Mouse (Mus musculus) liver, embryonic 14.5 days (tissue): Measurements from ENCODE around the gene Gm37240. TPM values are rescaled to one million over a fixed set of nuclear protein-coding genes. Genes with fewer than 3 reads are reported as not detected.

ENCODE experiments used
- ATAC-seq: fragments of 200-750 bp; cut with Nextera tagmentation; 2 replicates; pipeline ENCODE4 v1.8.0; 2017; ENCODE audit warnings: moderate number of reproducible peaks, mild to moderate bottlenecking, moderate library complexity; ENCODE audit not compliant: insufficient read depth
- DNase-seq, 3 experiments: peaks; one replicate each; pipeline ENCODE4 v3.0.0-alpha.2; 2012 to 2013; ENCODE audit warnings: low read depth in 3 of 3, low spot score in 3 of 3
- H3K27ac ChIP-seq: fragments of 300-500 bp; sonication (generic); 2 replicates; pipeline ENCODE4 v1.5.1; 2014; ENCODE audit warnings: moderate library complexity, mild to moderate bottlenecking, control low read depth, inconsistent platforms
- H3K27me3 ChIP-seq: fragments of 300-500 bp; sonication (generic); 2 replicates; pipeline ENCODE4 v1.6.1; 2014; ENCODE audit warnings: mild to moderate bottlenecking, low read length, moderate library complexity; ENCODE audit not compliant: control insufficient read depth, insufficient read depth
- H3K36me3 ChIP-seq: fragments of 300-500 bp; sonication (generic); replicated peaks from 2 replicates; pipeline ENCODE4 v1.6.1; 2014; ENCODE audit warnings: low read depth; ENCODE audit not compliant: control insufficient read depth, insufficient read depth
- H3K4me1 ChIP-seq, 2 experiments: fragments of 200-500 bp in 1 of 2; fragments of 300-500 bp in 1 of 2; sonication (generic) in 1 of 2; replicated peaks; 2 replicates each; pipeline ENCODE4 v1.6.1; 2012 to 2014; ENCODE audit warnings: antibody characterized with exemption in 1 of 2, inconsistent platforms in 1 of 2, low read length in 1 of 2; ENCODE audit not compliant: control insufficient read depth in 2 of 2, insufficient read depth in 2 of 2
- H3K4me2 ChIP-seq: fragments of 300-500 bp; sonication (generic); 2 replicates; pipeline ENCODE4 v1.6.1; 2014; ENCODE audit warnings: low read depth, mild to moderate bottlenecking, control low read depth, moderate library complexity
- H3K4me3 ChIP-seq, 2 experiments: fragments of 200-500 bp in 1 of 2; fragments of 300-500 bp in 1 of 2; sonication (generic) in 1 of 2; 2 replicates each; pipeline ENCODE4 v1.5.1; 2012 to 2014; ENCODE audit warnings: low read depth in 2 of 2, low read length in 2 of 2, mild to moderate bottlenecking in 2 of 2, control low read depth in 1 of 2, inconsistent platforms in 1 of 2, moderate library complexity in 1 of 2; ENCODE audit not compliant: insufficient read depth in 1 of 2
- H3K9ac ChIP-seq: fragments of 300-500 bp; sonication (generic); replicated peaks from 2 replicates; pipeline ENCODE4 v1.6.1; 2014; ENCODE audit warnings: mild to moderate bottlenecking, control low read depth, moderate library complexity
- H3K9me3 ChIP-seq: fragments of 300-500 bp; sonication (generic); 2 replicates; pipeline ENCODE4 v1.6.1; 2016; ENCODE audit warnings: low read length, mixed read lengths; ENCODE audit not compliant: control insufficient read depth
- CTCF ChIP-seq: IDR thresholded peaks from 2 replicates; pipeline ENCODE4 v1.5.1; 2016; ENCODE audit warnings: antibody characterized with exemption, low read depth, control low read depth
- EP300 ChIP-seq: IDR thresholded peaks from 2 replicates; pipeline ENCODE4 v1.6.1; 2016; ENCODE audit warnings: antibody characterized with exemption, low read depth
- WGBS: fragments of 180-500 bp; shearing (Covaris S2); extraction: QIAGEN DNeasy Blood & Tissue Kit; methylation state at CpG from one replicate; pipeline ENCODE4 v1.1.7; 2014; ENCODE audit not compliant: insufficient replicate concordance; 5-methylcytosine and 5-hydroxymethylcytosine counted together
- polyA plus RNA-seq, 2 experiments: library from polyadenylated mRNA; depleted of rRNA in 1 of 2; stranded (reverse) in 1 of 2; unstranded in 1 of 2; fragments of >200 nt; fragmentation: Nextera tagmentation in 1 of 2; extraction: Ambion mirVana in 1 of 2; gene quantifications; 2 replicates each; pipeline versions ENCODE4 v1.2.1 to v1.2.3; 2012 to 2014

Gene Gm37240
- polyA plus RNA-seq, 2 experiments, result 0.03 to 0.30 TPM

DNA sequence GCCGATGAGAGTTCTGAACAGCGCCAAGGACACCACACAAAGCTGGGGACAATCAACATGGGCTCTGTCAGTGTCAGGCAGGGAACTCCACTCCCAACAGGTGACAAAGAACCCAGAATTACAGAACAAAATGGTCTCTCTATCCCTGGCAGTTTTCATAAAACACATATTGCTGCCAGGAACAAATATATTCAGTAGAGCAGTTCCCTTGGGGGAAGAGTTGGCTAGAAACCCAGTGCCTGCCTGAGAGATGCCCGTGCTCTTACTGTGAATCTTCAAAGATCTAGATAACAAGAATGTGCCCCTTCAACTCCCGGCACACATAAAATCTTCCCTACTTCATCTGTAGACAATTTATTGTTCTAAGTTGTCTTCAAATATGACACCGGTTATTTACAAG, 203.7 kb downstream of the Gm37240 start:
- Histone ChIP-seq H3K9me3 (no peaks in the 10 kb centered on the region), H3K4me1 (peaks cover 0 to 6% of the 10 kb centered on the region in 2 experiments; a peak in 3 of 4 replicates), H3K27ac (no peak overlapping the region), H3K4me3 (no peak overlapping the region), H3K4me2 (no peak overlapping the region), H3K9ac (no peak overlapping the region), H3K27me3 (no peaks in the 10 kb centered on the region), H3K36me3 (no peaks in the 10 kb centered on the region)
- WGBS, result 70% methylated on average over 5 of the region's 5 CpGs
- no peak for DNase-seq
- no peak for ATAC-seq
- TF ChIP-seq EP300 (no peak), CTCF (no peak)

DNA sequence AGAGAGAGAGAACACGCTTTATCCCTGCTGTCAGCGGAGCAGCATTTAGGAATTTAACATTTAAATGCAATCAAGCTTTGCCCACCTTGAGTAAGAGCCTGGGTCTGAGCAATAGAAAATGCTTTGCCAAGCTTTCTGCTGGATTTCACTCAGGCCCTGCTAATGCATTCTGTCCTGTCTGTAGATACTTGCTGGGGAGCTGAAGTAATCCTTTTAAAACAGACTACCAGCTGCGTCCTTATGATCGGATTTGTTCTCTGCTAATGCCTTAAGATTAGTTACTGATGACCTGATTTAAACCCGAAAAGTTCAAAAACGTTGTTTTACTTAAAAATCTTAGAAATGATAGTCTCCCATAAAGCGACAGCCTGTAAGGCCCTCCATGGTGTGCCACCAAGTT, 206.2 kb downstream of the Gm37240 start:
- H3K4me2 ChIP-seq, result no peak overlapping the region
- no peak for ATAC-seq
- TF ChIP-seq EP300, result no peak
- TF ChIP-seq CTCF, result no peak
- H3K27me3 ChIP-seq, result no peaks in the 10 kb centered on the region
- H3K9ac ChIP-seq, result no peak overlapping the region
- DNase-seq, result no peak
- H3K4me1 ChIP-seq, result peaks cover 0 to 6% of the 10 kb centered on the region in 2 experiments; a peak in 3 of 4 replicates
- H3K27ac ChIP-seq, result no peak overlapping the region
- no peak overlapping the region for H3K4me3 ChIP-seq
- no peaks in the 10 kb centered on the region for H3K36me3 ChIP-seq
- no peaks in the 10 kb centered on the region for H3K9me3 ChIP-seq
- 70% methylated on average over 7 of the region's 7 CpGs for WGBS

DNA sequence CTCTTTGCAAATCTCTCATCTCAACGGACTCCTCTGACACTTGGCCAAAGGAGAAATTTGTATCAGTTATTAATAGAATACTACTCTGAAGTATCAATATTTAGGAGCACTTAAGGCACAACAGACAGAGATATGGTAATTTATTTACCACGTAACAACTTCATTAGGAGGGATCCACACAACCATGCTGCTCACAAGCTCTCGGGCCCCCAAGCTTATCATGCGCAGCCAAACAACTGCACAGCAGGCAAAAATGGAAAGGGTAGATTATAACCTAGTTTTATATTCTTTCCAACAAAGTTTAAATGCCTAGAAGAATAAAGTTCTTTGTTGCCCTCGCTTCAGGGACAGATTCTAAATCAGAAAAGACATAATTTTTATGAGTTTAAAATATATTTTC, 207.4 kb downstream of the Gm37240 start:
- H3K36me3 ChIP-seq, result no peaks in the 10 kb centered on the region
- H3K27me3 ChIP-seq, result no peaks in the 10 kb centered on the region
- H3K4me3 ChIP-seq, result no peak overlapping the region
- H3K4me1 ChIP-seq, result peaks cover 0 to 6% of the 10 kb centered on the region in 2 experiments; a peak in 3 of 4 replicates
- peak overlapping the region; percentile 2; the same call in 1 of the 2 replicates for H3K4me2 ChIP-seq
- WGBS, result 43% methylated on average over 5 of the region's 5 CpGs
- H3K9ac ChIP-seq, result no peak overlapping the region
- TF ChIP-seq CTCF (no peak), EP300 (no peak)
- H3K9me3 ChIP-seq, result no peaks in the 10 kb centered on the region
- no peak overlapping the region for H3K27ac ChIP-seq
- DNase-seq (no peak), ATAC-seq (peak; percentile 66; the same call in 1 of the 2 replicates)

DNA sequence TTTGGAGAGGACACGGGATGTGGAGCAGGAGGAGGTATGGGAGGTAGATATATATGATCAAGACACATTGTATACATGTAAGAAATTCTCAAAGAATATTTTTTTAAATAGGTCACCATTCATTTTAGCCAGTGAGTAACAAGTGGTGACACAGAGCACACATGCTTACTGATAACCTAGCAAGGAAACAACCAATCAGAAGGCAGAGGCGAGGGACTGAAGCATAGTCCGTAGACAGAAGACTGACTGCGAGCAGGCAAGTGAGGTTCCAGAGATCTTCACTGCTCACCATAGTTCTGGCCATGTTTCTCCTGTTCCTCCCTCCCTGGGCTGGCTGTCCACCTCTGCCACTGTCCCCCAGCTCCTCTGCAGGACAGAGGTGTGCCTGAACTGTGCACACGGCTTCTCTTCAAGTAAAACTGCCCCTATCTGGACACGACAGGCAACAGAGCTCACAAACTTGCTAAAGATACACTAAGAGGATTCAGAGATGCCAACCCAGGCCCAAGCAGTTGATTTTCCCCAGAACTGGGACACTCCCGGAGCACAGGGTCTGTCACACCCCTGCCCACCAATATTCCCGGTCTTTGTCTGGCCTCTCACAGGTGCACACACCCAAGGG, 207.9 kb downstream of the Gm37240 start:
- Histone ChIP-seq H3K9ac (no peak overlapping the region), H3K36me3 (no peaks in the 10 kb centered on the region), H3K27me3 (no peaks in the 10 kb centered on the region), H3K4me2 (peak overlapping the region; percentile 2; the same call in 1 of the 2 replicates), H3K4me3 (no peak overlapping the region), H3K9me3 (no peaks in the 10 kb centered on the region), H3K27ac (no peak overlapping the region), H3K4me1 (peaks cover 0 to 6% of the 10 kb centered on the region in 2 experiments; a peak in 3 of 4 replicates)
- DNase-seq (peak in 2 of 3 experiments; percentile 16 to 28), ATAC-seq (peak; percentile 77)
- TF ChIP-seq EP300 (no peak), CTCF (no peak)
- 47% methylated on average over 8 of the region's 8 CpGs for WGBS

DNA sequence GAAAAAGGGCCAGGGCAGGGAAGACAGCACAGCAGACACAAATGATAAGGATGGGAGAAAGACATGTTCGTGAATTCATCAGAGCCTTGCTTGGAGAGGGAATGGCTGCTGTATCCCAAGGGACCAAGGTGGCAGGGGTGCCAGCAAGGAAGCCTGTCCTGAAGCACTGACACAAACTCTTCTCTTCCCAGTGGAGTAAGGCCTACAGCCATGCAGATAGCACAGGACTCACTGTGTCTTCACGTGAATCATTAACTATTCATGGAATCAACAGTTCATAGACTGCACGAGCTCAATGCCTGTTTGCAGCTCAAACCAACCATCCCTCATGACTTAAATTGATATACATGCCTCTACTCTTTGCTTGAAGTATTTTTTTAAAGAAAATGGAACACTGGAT, 209.4 kb downstream of the Gm37240 start:
- H3K27me3 ChIP-seq, result no peaks in the 10 kb centered on the region
- H3K4me1 ChIP-seq, result peaks cover 0 to 6% of the 10 kb centered on the region in 2 experiments; a peak in 3 of 4 replicates
- 61% methylated on average over 3 of the region's 3 CpGs for WGBS
- TF ChIP-seq CTCF, result no peak
- no peaks in the 10 kb centered on the region for H3K36me3 ChIP-seq
- no peak overlapping the region for H3K4me2 ChIP-seq
- H3K4me3 ChIP-seq, result no peak overlapping the region
- H3K9ac ChIP-seq, result no peak overlapping the region
- no peaks in the 10 kb centered on the region for H3K9me3 ChIP-seq
- H3K27ac ChIP-seq, result no peak overlapping the region
- ATAC-seq (no peak), DNase-seq (no peak)
